Mouse (Mus musculus): ENCODE data around the gene Zfp536. TPM values are rescaled to one million over a fixed set of nuclear protein-coding genes. Genes with fewer than 3 reads are reported as not detected.
A peak's percentile ranks its signal among the peaks of the same experiment; 100 is the strongest.

The Zfp536 gene
- total and polyA plus RNA-seq, 2 experiments from 2014 or later = 3.3 to 16.4 TPM

- TF ChIP-seq CTCF (IDR thresholded peaks at IDR 0.05; ENCODE audit: low read depth) = no peak
- no peak for TF ChIP-seq EP300 (IDR thresholded peaks at IDR 0.05; ENCODE audit: low read depth)
- no peak for ATAC-seq (ENCODE audit: insufficient read depth, low read depth)
- Histone ChIP-seq H3K27me3 (ENCODE audit: control insufficient read depth, insufficient read depth, low read length) (peaks cover 72% of the 10 kb centered on the region), H3K9me3 (replicated peaks; ENCODE audit: control insufficient read depth, low read length) (no peaks in the 10 kb centered on the region), H3K27ac (ENCODE audit: low read depth) (no peak overlapping the region), H3K4me3 (ENCODE audit: low read depth, low read length) (no peak overlapping the region), H3K36me3 (replicated peaks; ENCODE audit: control insufficient read depth, insufficient read depth, low read length) (no peaks in the 10 kb centered on the region), H3K4me1 (ENCODE audit: control insufficient read depth, insufficient read depth) (peaks cover 3% of the 10 kb centered on the region; the same call in 1 of the 2 replicates), H3K9ac (replicated peaks; ENCODE audit: low read depth, low read length) (no peak overlapping the region), H3K4me2 (ENCODE audit: low read depth, low read length) (no peak overlapping the region)
- WGBS = 68% methylated on average over 11 of the region's 11 CpGs
- DNase-seq (ENCODE audit: low spot score) = no peak
These were observed 1.1 kb upstream of the Zfp536 start for GRCm38 (mm10) chr7:37774463-37774970.

DNA sequence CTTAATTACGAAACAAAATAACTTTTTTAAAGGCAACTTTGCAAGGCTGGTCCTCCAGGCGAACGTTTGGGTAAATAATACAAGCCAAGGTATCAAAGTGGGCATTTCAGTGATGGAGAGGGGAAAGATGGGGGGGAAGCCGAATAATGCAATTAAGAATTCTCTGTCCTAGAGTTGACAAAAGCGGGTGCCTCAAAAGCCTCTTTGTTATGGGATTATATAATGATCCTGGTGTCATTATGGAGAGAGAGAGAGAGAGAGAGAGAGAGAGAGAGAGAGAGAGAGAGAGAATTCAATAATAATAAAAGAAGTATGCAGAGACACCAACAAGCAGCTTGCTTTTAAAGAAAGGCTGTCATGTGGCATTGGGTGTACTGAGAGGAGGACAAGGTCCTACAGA lies 465 bp upstream of the Zfp536 start:
- H3K4me3 ChIP-seq (ENCODE audit: low read depth, low read length) = no peak overlapping the region

DNA sequence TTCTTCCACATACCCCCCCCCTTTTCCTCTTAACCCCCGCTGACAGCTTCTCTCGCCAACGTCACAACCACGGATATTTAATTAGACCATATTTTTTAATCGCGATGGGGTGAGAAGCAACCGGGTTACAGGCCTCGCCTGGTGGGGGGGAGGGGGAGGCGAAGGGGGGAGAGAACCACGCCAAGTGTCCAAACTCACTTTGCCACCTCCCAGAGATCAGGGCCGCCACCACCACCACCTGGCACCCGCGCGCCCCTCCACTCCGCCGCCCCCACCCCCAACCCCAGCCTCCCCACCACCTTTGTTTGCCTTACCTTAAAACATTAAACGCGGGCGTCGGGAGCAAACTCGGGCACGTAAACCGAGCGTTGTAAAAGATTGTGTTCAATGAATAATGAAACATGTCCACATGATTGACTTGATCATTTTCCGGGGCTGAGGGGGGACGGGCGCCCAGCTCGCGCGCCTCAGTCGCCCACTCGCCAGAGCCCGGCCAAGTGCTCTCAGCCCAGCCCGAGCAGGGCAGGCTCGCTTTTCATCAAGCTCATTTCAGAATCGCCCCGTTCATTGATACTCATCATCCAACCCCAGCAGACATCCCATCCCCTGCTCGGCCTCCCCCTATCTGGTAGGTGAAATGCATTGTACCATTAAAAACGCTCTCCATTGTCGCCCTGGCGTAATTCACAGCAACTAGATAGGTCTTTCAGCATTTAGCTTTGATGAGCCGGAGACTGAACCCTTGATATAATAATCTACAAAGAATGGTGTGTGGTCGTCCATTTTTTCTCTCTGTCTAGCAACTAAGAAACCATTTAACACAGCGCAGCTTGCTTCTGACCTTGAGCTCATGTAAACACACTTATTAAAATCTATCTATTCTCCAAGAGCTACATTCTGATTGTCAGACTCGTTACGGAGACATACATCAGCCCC lies 797 bp downstream of the Zfp536 start:
- H3K27me3 ChIP-seq (ENCODE audit: control insufficient read depth, insufficient read depth, low read length) = peaks cover 88% of the 10 kb centered on the region
- under 1% methylated on average over 46 of the region's 46 CpGs for WGBS
- ATAC-seq (ENCODE audit: insufficient read depth, low read depth) = no peak
- DNase-seq (ENCODE audit: low spot score) = no peak
- H3K4me2 ChIP-seq (ENCODE audit: low read depth, low read length) = peak overlapping the region; percentile 94
- no peaks in the 10 kb centered on the region for H3K36me3 ChIP-seq (replicated peaks; ENCODE audit: control insufficient read depth, insufficient read depth, low read length)
- H3K9ac ChIP-seq (replicated peaks; ENCODE audit: low read depth, low read length) = peak overlapping the region; percentile 60
- H3K27ac ChIP-seq (ENCODE audit: low read depth) = no peak overlapping the region
- TF ChIP-seq EP300 (IDR thresholded peaks at IDR 0.05; ENCODE audit: low read depth) (no peak), CTCF (IDR thresholded peaks at IDR 0.05; ENCODE audit: low read depth) (no peak)
- H3K4me3 ChIP-seq (ENCODE audit: low read depth, low read length) = peak overlapping the region; percentile 63
- peaks cover 3% of the 10 kb centered on the region; the same call in 1 of the 2 replicates for H3K4me1 ChIP-seq (ENCODE audit: control insufficient read depth, insufficient read depth)
- no peaks in the 10 kb centered on the region for H3K9me3 ChIP-seq (replicated peaks; ENCODE audit: control insufficient read depth, low read length)

More for the DNA sequence above, 465 bp upstream of the Zfp536 start:
- Histone ChIP-seq H3K36me3 (replicated peaks; ENCODE audit: control insufficient read depth, insufficient read depth, low read length) (no peaks in the 10 kb centered on the region), H3K27me3 (ENCODE audit: control insufficient read depth, insufficient read depth, low read length) (peaks cover 78% of the 10 kb centered on the region), H3K4me2 (ENCODE audit: low read depth, low read length) (peak overlapping the region; percentile 94), H3K9me3 (replicated peaks; ENCODE audit: control insufficient read depth, low read length) (no peaks in the 10 kb centered on the region), H3K9ac (replicated peaks; ENCODE audit: low read depth, low read length) (no peak overlapping the region), H3K4me1 (ENCODE audit: control insufficient read depth, insufficient read depth) (peaks cover 3% of the 10 kb centered on the region; the same call in 1 of the 2 replicates), H3K27ac (ENCODE audit: low read depth) (no peak overlapping the region)
- DNase-seq (ENCODE audit: low spot score) = no peak
- TF ChIP-seq CTCF (IDR thresholded peaks at IDR 0.05; ENCODE audit: low read depth) (no peak), EP300 (IDR thresholded peaks at IDR 0.05; ENCODE audit: low read depth) (no peak)
- no peak for ATAC-seq (ENCODE audit: insufficient read depth, low read depth)
- WGBS = 39% methylated on average over 5 of the region's 5 CpGs

GRCm38 (mm10) chr7:37771491-37772375 lies 1.7 kb downstream of the Zfp536 start:
- Histone ChIP-seq H3K4me1 (ENCODE audit: control insufficient read depth, insufficient read depth) (peaks cover 3% of the 10 kb centered on the region; the same call in 1 of the 2 replicates), H3K9ac (replicated peaks; ENCODE audit: low read depth, low read length) (peak overlapping the region; percentile 60), H3K4me2 (ENCODE audit: low read depth, low read length) (peak overlapping the region; percentile 94), H3K27me3 (ENCODE audit: control insufficient read depth, insufficient read depth, low read length) (peaks cover 85% of the 10 kb centered on the region), H3K27ac (ENCODE audit: low read depth) (peak overlapping the region; percentile 50), H3K4me3 (ENCODE audit: low read depth, low read length) (peak overlapping the region; percentile 63), H3K9me3 (replicated peaks; ENCODE audit: control insufficient read depth, low read length) (no peaks in the 10 kb centered on the region), H3K36me3 (replicated peaks; ENCODE audit: control insufficient read depth, insufficient read depth, low read length) (no peaks in the 10 kb centered on the region)
- TF ChIP-seq CTCF (IDR thresholded peaks at IDR 0.05; ENCODE audit: low read depth) (no peak), EP300 (IDR thresholded peaks at IDR 0.05; ENCODE audit: low read depth) (no peak)
- ATAC-seq (ENCODE audit: insufficient read depth, low read depth) (peak; percentile 34; the same call in 1 of the 2 replicates), DNase-seq (ENCODE audit: low spot score) (no peak)
- under 1% methylated on average over 38 of the region's 75 CpGs for WGBS

Data from heart, postnatal 0 days (tissue).